Comparison of ENCODE assay signal across 28 mouse cellular contexts in the genomic region with DNA sequence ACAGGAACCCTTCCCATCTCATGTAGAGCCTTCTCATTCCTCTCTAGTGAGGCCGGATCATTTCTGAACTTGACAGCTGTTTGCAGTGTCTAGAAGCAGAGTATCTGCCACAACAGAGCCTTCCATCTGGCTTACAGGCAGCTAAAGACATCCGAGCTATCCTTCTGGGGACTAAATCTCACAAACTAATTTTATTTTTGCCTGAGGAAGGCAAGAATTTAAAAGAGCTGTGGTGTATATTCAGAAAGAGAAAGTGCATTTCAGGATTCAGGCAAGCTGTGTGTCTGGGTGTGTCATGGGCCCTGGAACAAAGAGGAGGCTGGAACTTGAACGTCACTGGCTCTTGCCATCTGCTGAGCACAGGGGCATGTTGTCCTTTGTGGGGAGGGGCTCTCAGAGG. TPM values are rescaled to one million over a fixed set of nuclear protein-coding genes. Genes with fewer than 3 reads are reported as not detected.
DNase-seq lines count a peak whose midpoint lies in the region; ATAC-seq and TF ChIP-seq lines count a peak whose summit lies in the region.
"Had no signal": no experiment of that assay in that cellular context is flagged by ENCODE, and none has a peak within 500 bp of the region (broad histone marks: within the 10 kb centered on the region; RNA-seq: fewer than 3 reads in every experiment).

No protein-coding gene starts in this region.

- H3K79me2 ChIP-seq in myocyte (ENCODE audit: control insufficient read depth, insufficient read depth) = no peaks in the 10 kb centered on the region

- no peaks in the 10 kb centered on the region for H3K36me3 ChIP-seq in hindbrain, embryonic 15.5 days
- no peaks in the 10 kb centered on the region for H3K36me3 ChIP-seq in hindbrain, embryonic 13.5 days
- H3K36me3 ChIP-seq in myocyte (ENCODE audit: control insufficient read depth, insufficient read depth) = no peaks in the 10 kb centered on the region
- H3K36me3 ChIP-seq: embryonic facial prominence, embryonic 12.5 days; kidney, embryonic 15.5 days; limb, embryonic 15.5 days had no signal

- ATAC-seq in hindbrain, embryonic 15.5 days (ENCODE audit: low FRiP score, low read depth) = no peak
- no peak for ATAC-seq in hindbrain, embryonic 13.5 days (ENCODE audit: low FRiP score)
- ATAC-seq: forebrain, embryonic 14.5 days had no signal

- no peak for TF ChIP-seq POLR2A in myocyte (IDR thresholded peaks at IDR 0.05; ENCODE audit: insufficient read length, low read depth)

- 67% methylated on average over 3 of the region's 3 CpGs for WGBS in hindbrain, embryonic 15.5 days
- WGBS in hindbrain, embryonic 13.5 days = 76% methylated on average over 3 of the region's 3 CpGs

- peak overlapping the region; percentile 61; the same call in 1 of the 2 replicates for H3K27ac ChIP-seq in hindbrain, embryonic 15.5 days (replicated peaks)
- H3K27ac ChIP-seq in hindbrain, embryonic 13.5 days = no peak overlapping the region
- H3K27ac ChIP-seq: embryonic facial prominence, embryonic 12.5 days; kidney, embryonic 15.5 days; limb, embryonic 15.5 days; liver, embryonic 14.5 days had no signal

- H3K9me3 ChIP-seq in hindbrain, embryonic 15.5 days = no peaks in the 10 kb centered on the region
- no peaks in the 10 kb centered on the region for H3K9me3 ChIP-seq in hindbrain, embryonic 13.5 days
- H3K9me3 ChIP-seq: embryonic facial prominence, embryonic 12.5 days; kidney, embryonic 15.5 days; limb, embryonic 15.5 days; megakaryocyte, embryonic 14.5 days had no signal

- no peak overlapping the region for H3K4me2 ChIP-seq in hindbrain, embryonic 15.5 days
- no peak overlapping the region for H3K4me2 ChIP-seq in hindbrain, embryonic 13.5 days
- peak overlapping the region; percentile 15 for H3K4me2 ChIP-seq in myocyte (ENCODE audit: low read depth)
- H3K4me2 ChIP-seq: embryonic facial prominence, embryonic 12.5 days; heart, embryonic 11.5 days; kidney, embryonic 15.5 days; limb, embryonic 15.5 days; lung, embryonic 14.5 days had no signal

- no peak overlapping the region for H3K4me3 ChIP-seq in hindbrain, embryonic 15.5 days
- no peak overlapping the region for H3K4me3 ChIP-seq in hindbrain, embryonic 13.5 days
- H3K4me3 ChIP-seq in myocyte = no peak overlapping the region
- H3K4me3 ChIP-seq: embryonic facial prominence, embryonic 12.5 days; kidney, embryonic 15.5 days; limb, embryonic 15.5 days; megakaryocyte, embryonic 14.5 days had no signal

- DNase-seq in left cerebral cortex, postnatal 14 days (ENCODE audit: low spot score in 2 of 2) = peak; percentile 36 to 73
- no peak for DNase-seq in left cerebral cortex, postnatal 4 days
- peak; percentile 74 for DNase-seq in brain, adult 2 months (ENCODE audit: low read depth, low spot score)
- DNase-seq in embryo, embryonic 10.5 days (ENCODE audit: low spot score) = no peak
- DNase-seq: adrenal gland, postnatal 25 days; cerebellum, adult 9-11 months; gastrocnemius, postnatal 14 days; heart, adult 11 months; kidney, adult 11 months; kidney, postnatal 36 days; lung, embryonic 14.5 days; lung, postnatal 36 days; midbrain, embryonic 14.5 days had no signal

- no peaks in the 10 kb centered on the region for H3K27me3 ChIP-seq in hindbrain, embryonic 15.5 days
- H3K27me3 ChIP-seq in hindbrain, embryonic 13.5 days = no peaks in the 10 kb centered on the region
- H3K27me3 ChIP-seq in myocyte (ENCODE audit: control insufficient read depth, insufficient read depth, insufficient read length) = peaks cover 7% of the 10 kb centered on the region
- H3K27me3 ChIP-seq: limb, embryonic 15.5 days had no signal

- H3K4me1 ChIP-seq in hindbrain, embryonic 15.5 days (replicated peaks) = no peaks in the 10 kb centered on the region
- 0 out of 2 replicates have a peak, but pooled peaks cover 3% of the 10 kb centered on the region for H3K4me1 ChIP-seq in hindbrain, embryonic 13.5 days (replicated peaks)
- H3K4me1 ChIP-seq: kidney, embryonic 15.5 days had no signal

- H3K9ac ChIP-seq in hindbrain, embryonic 15.5 days = no peak overlapping the region
- H3K9ac ChIP-seq in hindbrain, embryonic 13.5 days = no peak overlapping the region
- H3K9ac ChIP-seq: embryonic facial prominence, embryonic 12.5 days; kidney, embryonic 15.5 days; limb, embryonic 15.5 days; liver, embryonic 14.5 days; lung, embryonic 14.5 days had no signal

- intact Hi-C loops in left cerebral cortex, postnatal 14 days (cut with DNase I) = loop anchor here (2.0 kb wide), 1 partner anchor 72 kb away; no protein-coding TSS in a partner anchor
- intact Hi-C loops in left cerebral cortex, postnatal 4 days (cut with DNase I) = no loop called here

- H3ac ChIP-seq in myocyte (ENCODE audit: control insufficient read depth, insufficient read length) = no peak overlapping the region

TF ChIP-seq in myocyte, 11 proteins besides CTCF, POLR2A, EP300 and RAD21:
- TF ChIP-seq REST (IDR thresholded peaks at IDR 0.05; ENCODE audit: insufficient read depth, insufficient read length) (no peak), MYOD1 (IDR thresholded peaks at IDR 0.05; ENCODE audit: control insufficient read depth in 1 of 3, insufficient read length in 2 of 3, low read depth in 2 of 3) (no peak), CEBPB (IDR thresholded peaks at IDR 0.05; ENCODE audit: insufficient read depth, poor library complexity, severe bottlenecking) (no peak), E2F4 (IDR thresholded peaks at IDR 0.05; ENCODE audit: insufficient read depth) (no peak), USF1 (IDR thresholded peaks at IDR 0.05; ENCODE audit: low read depth) (no peak), MYOG (IDR thresholded peaks at IDR 0.05; ENCODE audit: control insufficient read depth in 1 of 3, insufficient read depth in 1 of 3, insufficient read length in 2 of 3, low read depth in 2 of 3) (no peak), POLR2AphosphoS2 (IDR thresholded peaks at IDR 0.05; ENCODE audit: insufficient read length, low read depth) (no peak), TCF12 (IDR thresholded peaks at IDR 0.05; ENCODE audit: insufficient read depth, poor library complexity, severe bottlenecking) (no peak), TCF3 (IDR thresholded peaks at IDR 0.05; ENCODE audit: insufficient read length, low read depth) (no peak), MAX (IDR thresholded peaks at IDR 0.05; ENCODE audit: low read depth) (no peak), SRF (IDR thresholded peaks at IDR 0.05; ENCODE audit: control insufficient read depth, insufficient read length, low read depth) (no peak)

RNA-seq across cellular contexts. Expression of gene 1110038F14Rik, which starts 46.1 kb away (rescaled TPM):
- 40.8 and 43.5 TPM in 2 replicates for polyA plus RNA-seq in hindbrain, embryonic 15.5 days (2015; fragmentation: Nextera tagmentation; extraction: Ambion mirVana)
- polyA plus RNA-seq in hindbrain, embryonic 13.5 days (2015; fragmentation: Nextera tagmentation; extraction: Ambion mirVana) = 53.2 and 57.8 TPM in 2 replicates
- 10 to 100 TPM; 25.0 to 27.9 TPM for total RNA-seq in left cerebral cortex, postnatal 14 days (2021)
- total RNA-seq in left cerebral cortex, postnatal 4 days (2021) = 10 to 100 TPM; 24.4 to 24.5 TPM
- polyA plus RNA-seq in myocyte (2012; fragmentation: generic; extraction: Trizol) = 59.6 TPM

RNA-seq across cellular contexts. Expression of gene Apol6, which starts 50.1 kb away (rescaled TPM):
- polyA plus RNA-seq in hindbrain, embryonic 15.5 days (2015; fragmentation: Nextera tagmentation; extraction: Ambion mirVana) = not detected in 2 replicates
- polyA plus RNA-seq in hindbrain, embryonic 13.5 days (2015; fragmentation: Nextera tagmentation; extraction: Ambion mirVana) = not detected in 2 replicates
- under 1 TPM; 0.20 to 0.40 TPM for total RNA-seq in left cerebral cortex, postnatal 14 days (2021)
- not detected for total RNA-seq in left cerebral cortex, postnatal 4 days (2021)
- 4.8 TPM for polyA plus RNA-seq in myocyte (2012; fragmentation: generic; extraction: Trizol)
- total RNA-seq: common myeloid progenitor, adult 5-6 weeks; hematopoietic stem cell, adult 5-6 weeks had no signal
- polyA plus RNA-seq: forebrain, embryonic 14.5 days; midbrain, embryonic 14.5 days; thymus, postnatal 0 days had no signal

RNA-seq across cellular contexts. Expression of gene Mb, which starts 56.1 kb away (rescaled TPM):
- polyA plus RNA-seq in hindbrain, embryonic 15.5 days (2015; fragmentation: Nextera tagmentation; extraction: Ambion mirVana) = 0.37 and 0.48 TPM in 2 replicates
- 0.44 and 0.62 TPM in 2 replicates for polyA plus RNA-seq in hindbrain, embryonic 13.5 days (2015; fragmentation: Nextera tagmentation; extraction: Ambion mirVana)
- not detected for total RNA-seq in left cerebral cortex, postnatal 14 days (2021)
- not detected for total RNA-seq in left cerebral cortex, postnatal 4 days (2021)
- polyA plus RNA-seq in myocyte (2012; fragmentation: generic; extraction: Trizol) = 1,055 TPM
- total RNA-seq: common myeloid progenitor, adult 5-6 weeks; ES-E14; hematopoietic stem cell, adult 5-6 weeks; left cerebral cortex, postnatal 36 days had no signal
- polyA plus RNA-seq: forebrain, embryonic 14.5 days had no signal

Comparison
In these comparisons a context has a peak if more than half of its experiments do, and no peak if none do; other contexts are left out.
1. DNase-seq: peak in left cerebral cortex, postnatal 14 days (2 of 2) and brain, adult 2 months (single experiment); none in left cerebral cortex, postnatal 4 days (single experiment) and embryo, embryonic 10.5 days (single experiment).
2. RNA of gene Mb, which starts 56.1 kb away (polyA plus RNA-seq): 1,055 TPM in myocyte (single experiment); 0.37 to 0.48 TPM in hindbrain, embryonic 15.5 days and 0.44 to 0.62 TPM in hindbrain, embryonic 13.5 days; every median in the first group is over 100 times any median in the second.